Mouse (Mus musculus): Measurements from ENCODE around the gene Srd5a2. TPM values are rescaled to one million over a fixed set of nuclear protein-coding genes. Genes with fewer than 3 reads are reported as not detected.

The Srd5a2 gene
- not detected in 2 replicates for polyA plus RNA-seq (2012; rRNA removed)

DNA sequence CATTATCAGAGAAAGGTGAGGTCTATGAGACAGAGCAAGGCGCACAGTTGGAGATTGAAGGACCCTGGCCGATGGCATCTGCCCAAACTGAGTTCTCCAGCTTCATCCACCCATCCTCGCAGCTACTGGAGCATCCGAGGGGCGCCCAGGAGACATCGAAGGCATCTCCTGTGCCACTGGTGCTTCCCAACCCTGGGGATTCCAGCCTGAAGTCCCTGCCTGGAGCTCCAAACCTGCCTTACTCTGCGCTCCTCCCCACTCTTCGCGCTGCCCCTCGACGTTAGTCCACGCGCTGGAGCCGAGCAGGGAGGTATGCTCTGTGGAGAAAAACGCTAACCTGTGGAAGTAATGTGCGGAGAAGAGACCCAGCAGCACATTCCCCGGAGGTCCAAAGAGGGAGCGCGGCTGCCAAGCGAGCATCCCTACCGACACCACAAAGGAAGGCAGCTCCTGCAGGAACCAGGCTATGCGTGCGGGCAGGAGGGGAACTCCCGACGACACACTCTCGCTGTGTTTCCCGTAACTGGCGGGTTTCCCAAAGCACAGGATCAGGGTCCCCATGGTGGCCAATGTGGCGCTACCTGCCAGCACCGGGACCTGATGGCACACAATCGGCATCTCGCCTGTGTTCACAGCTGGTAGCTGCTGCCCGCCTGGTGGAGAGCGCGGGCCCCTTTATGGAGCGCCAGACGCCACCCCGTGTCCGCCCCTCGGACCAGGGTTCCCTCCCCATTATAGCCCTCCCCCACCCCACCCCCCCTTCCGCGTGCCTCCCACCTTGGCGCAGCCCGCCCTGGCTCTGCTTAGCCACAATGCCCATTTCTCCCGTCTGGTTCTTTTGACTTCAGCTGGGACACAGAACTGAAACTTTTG, at the start of gene Srd5a2:
Gene Srd5a2, minus strand, starts transcription at position 707 of the 873 bp plus-strand sequence.

Other genes starting within 250 kb of the Srd5a2 start
- gene Ehd3, start 243.8 kb downstream of the Srd5a2 start, polyA plus RNA-seq (2012; rRNA removed), result 13.8 and 14.8 TPM in 2 replicates
- 0.49 and 0.61 TPM in 2 replicates for gene Xdh, start 97.7 kb downstream of the Srd5a2 start, polyA plus RNA-seq (2012; rRNA removed)
- gene Memo1, start 247.6 kb upstream of the Srd5a2 start, polyA plus RNA-seq (2012; rRNA removed), result 38.1 and 44.3 TPM in 2 replicates